Mouse (Mus musculus) liver, embryonic 14.5 days (tissue): Measurements from ENCODE around the gene Tssk4. TPM values are rescaled to one million over a fixed set of nuclear protein-coding genes. Genes with fewer than 3 reads are reported as not detected.

Source experiments
- ATAC-seq: fragments of 200-750 bp; cut with Nextera tagmentation; 2 replicates; pipeline ENCODE4 v1.8.0; 2017; ENCODE audit warnings: moderate number of reproducible peaks, mild to moderate bottlenecking, moderate library complexity; ENCODE audit not compliant: insufficient read depth
- DNase-seq, 3 experiments: peaks; one replicate each; pipeline ENCODE4 v3.0.0-alpha.2; 2012 to 2013; ENCODE audit warnings: low read depth in 3 of 3, low spot score in 3 of 3
- H3K27ac ChIP-seq: fragments of 300-500 bp; sonication (generic); 2 replicates; pipeline ENCODE4 v1.5.1; 2014; ENCODE audit warnings: moderate library complexity, mild to moderate bottlenecking, control low read depth, inconsistent platforms
- H3K27me3 ChIP-seq: fragments of 300-500 bp; sonication (generic); 2 replicates; pipeline ENCODE4 v1.6.1; 2014; ENCODE audit warnings: mild to moderate bottlenecking, low read length, moderate library complexity; ENCODE audit not compliant: control insufficient read depth, insufficient read depth
- H3K36me3 ChIP-seq: fragments of 300-500 bp; sonication (generic); replicated peaks from 2 replicates; pipeline ENCODE4 v1.6.1; 2014; ENCODE audit warnings: low read depth; ENCODE audit not compliant: control insufficient read depth, insufficient read depth
- H3K4me1 ChIP-seq, 2 experiments: fragments of 200-500 bp in 1 of 2; fragments of 300-500 bp in 1 of 2; sonication (generic) in 1 of 2; replicated peaks; 2 replicates each; pipeline ENCODE4 v1.6.1; 2012 to 2014; ENCODE audit warnings: antibody characterized with exemption in 1 of 2, inconsistent platforms in 1 of 2, low read length in 1 of 2; ENCODE audit not compliant: control insufficient read depth in 2 of 2, insufficient read depth in 2 of 2
- H3K4me2 ChIP-seq: fragments of 300-500 bp; sonication (generic); 2 replicates; pipeline ENCODE4 v1.6.1; 2014; ENCODE audit warnings: low read depth, mild to moderate bottlenecking, control low read depth, moderate library complexity
- H3K4me3 ChIP-seq, 2 experiments: fragments of 200-500 bp in 1 of 2; fragments of 300-500 bp in 1 of 2; sonication (generic) in 1 of 2; 2 replicates each; pipeline ENCODE4 v1.5.1; 2012 to 2014; ENCODE audit warnings: low read depth in 2 of 2, low read length in 2 of 2, mild to moderate bottlenecking in 2 of 2, control low read depth in 1 of 2, inconsistent platforms in 1 of 2, moderate library complexity in 1 of 2; ENCODE audit not compliant: insufficient read depth in 1 of 2
- H3K9ac ChIP-seq: fragments of 300-500 bp; sonication (generic); replicated peaks from 2 replicates; pipeline ENCODE4 v1.6.1; 2014; ENCODE audit warnings: mild to moderate bottlenecking, control low read depth, moderate library complexity
- H3K9me3 ChIP-seq: fragments of 300-500 bp; sonication (generic); 2 replicates; pipeline ENCODE4 v1.6.1; 2016; ENCODE audit warnings: low read length, mixed read lengths; ENCODE audit not compliant: control insufficient read depth
- CTCF ChIP-seq: IDR thresholded peaks from 2 replicates; pipeline ENCODE4 v1.5.1; 2016; ENCODE audit warnings: antibody characterized with exemption, low read depth, control low read depth
- EP300 ChIP-seq: IDR thresholded peaks from 2 replicates; pipeline ENCODE4 v1.6.1; 2016; ENCODE audit warnings: antibody characterized with exemption, low read depth
- WGBS: fragments of 180-500 bp; shearing (Covaris S2); extraction: QIAGEN DNeasy Blood & Tissue Kit; methylation state at CpG from one replicate; pipeline ENCODE4 v1.1.7; 2014; ENCODE audit not compliant: insufficient replicate concordance; 5-methylcytosine and 5-hydroxymethylcytosine counted together
- polyA plus RNA-seq, 2 experiments: library from polyadenylated mRNA; depleted of rRNA in 1 of 2; stranded (reverse) in 1 of 2; unstranded in 1 of 2; fragments of >200 nt; fragmentation: Nextera tagmentation in 1 of 2; extraction: Ambion mirVana in 1 of 2; gene quantifications; 2 replicates each; pipeline versions ENCODE4 v1.2.1 to v1.2.3; 2012 to 2014

Gene Tssk4
- polyA plus RNA-seq, 2 experiments: 0.19 to 0.39 TPM

DNA sequence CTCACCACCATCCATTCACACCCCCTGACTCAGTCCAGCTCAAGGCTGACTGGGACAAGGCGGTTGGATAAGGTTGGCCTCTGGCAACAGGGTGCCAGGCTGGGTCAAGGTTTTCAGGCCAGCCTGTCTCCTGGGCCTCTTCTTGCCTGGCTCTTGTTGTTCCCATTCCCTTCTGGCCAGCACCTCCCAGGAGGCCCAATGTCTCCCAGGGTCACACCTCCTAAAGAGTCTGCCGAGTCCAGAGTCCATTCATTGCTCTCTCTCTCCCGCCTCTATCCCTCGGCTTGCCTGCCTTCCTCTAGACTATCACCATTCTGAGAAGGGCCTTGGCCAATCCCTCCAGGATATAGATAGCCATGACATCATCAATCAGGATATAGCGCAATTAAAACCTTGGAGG is 8.0 kb downstream of the Tssk4 start:
- H3K9ac ChIP-seq: no peak overlapping the region
- DNase-seq (no peak), ATAC-seq (no peak)
- peaks cover 8 to 9% of the 10 kb centered on the region in 2 experiments; a peak in 3 of 4 replicates for H3K4me1 ChIP-seq
- TF ChIP-seq CTCF (no peak), EP300 (no peak)
- no peaks in the 10 kb centered on the region for H3K9me3 ChIP-seq
- H3K27ac ChIP-seq: no peak overlapping the region
- H3K36me3 ChIP-seq: peaks cover 6% of the 10 kb centered on the region
- H3K4me2 ChIP-seq: no peak overlapping the region
- H3K27me3 ChIP-seq: no peaks in the 10 kb centered on the region
- no peak overlapping the region for H3K4me3 ChIP-seq
- 83% methylated on average over 5 of the region's 5 CpGs for WGBS

DNA sequence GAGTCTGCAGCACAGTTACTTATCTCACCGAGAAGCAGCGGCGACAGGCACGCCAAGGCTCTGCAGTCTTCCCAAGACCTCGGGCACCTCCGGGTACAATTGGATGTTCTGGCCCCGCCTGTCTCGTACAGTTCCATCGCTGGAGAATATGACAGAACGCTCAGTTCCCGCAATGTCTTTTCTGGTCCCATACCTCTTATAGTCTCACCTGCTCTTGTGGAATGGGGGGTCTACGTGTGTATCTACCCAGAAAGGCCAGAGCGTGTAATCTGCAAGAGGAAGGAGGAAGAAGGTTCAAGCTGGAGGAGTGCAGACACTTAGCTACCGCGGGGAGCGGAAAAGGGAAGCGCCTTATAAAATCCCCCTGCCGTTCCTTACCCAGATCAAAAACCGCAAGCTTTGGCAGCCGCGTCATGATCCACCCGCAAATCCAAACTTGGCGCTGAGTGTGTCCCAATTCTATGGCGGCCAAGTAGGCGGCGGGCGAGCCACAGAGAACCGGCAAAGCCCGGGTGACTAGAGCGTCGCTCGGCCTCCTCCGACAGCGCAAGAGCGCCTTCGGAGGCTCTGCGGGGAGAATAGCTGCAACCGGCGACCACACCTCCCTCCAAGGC is 10.1 kb downstream of the Tssk4 start, which contains the start of gene Mdp1:
Gene Mdp1, minus strand, starts transcription at position 549 of the 614 bp plus-strand sequence.
- peak; percentile 80 for TF ChIP-seq CTCF
- TF ChIP-seq EP300: no peak
- H3K27ac ChIP-seq: peak within 1 kb of the TSS; percentile 38
- no peaks in the 10 kb centered on the region for H3K9me3 ChIP-seq
- H3K4me1 ChIP-seq: peaks cover 8 to 9% of the 10 kb centered on the region in 2 experiments; a peak in 3 of 4 replicates
- peak within 1 kb of the TSS; percentile 74 for H3K9ac ChIP-seq
- under 1% methylated on average over 39 of the region's 39 CpGs for whole genome bisulfite sequencing
- H3K4me2 ChIP-seq: peak within 1 kb of the TSS; percentile 69
- ATAC-seq (peak; percentile 95), DNase-seq (peak; percentile 73 to 83 (median 74))
- no peaks in the 10 kb centered on the region for H3K27me3 ChIP-seq
- H3K36me3 ChIP-seq: peaks cover 17% of the 10 kb centered on the region
- peak within 1 kb of the TSS; percentile 70 to 88 for H3K4me3 ChIP-seq

DNA sequence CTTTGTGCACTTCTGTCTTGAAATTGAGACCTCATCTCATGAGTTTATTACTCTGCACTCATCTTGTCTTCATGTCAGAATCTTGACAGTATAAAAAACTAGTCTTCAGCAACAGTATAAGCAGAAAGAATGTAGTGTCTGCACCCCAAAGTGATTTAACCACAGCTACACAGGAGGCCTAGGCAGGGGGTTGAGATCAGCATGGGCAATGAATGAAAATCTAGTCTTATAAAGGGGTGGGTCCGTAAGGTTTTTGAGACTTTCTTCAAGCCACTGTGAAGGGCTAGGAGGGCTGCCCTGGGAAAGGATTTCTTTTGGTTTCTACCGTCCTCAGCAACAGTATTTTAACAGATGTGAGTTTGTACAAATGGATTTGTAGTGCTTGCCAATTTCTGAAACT is 10.7 kb downstream of the Tssk4 start:
- H3K27ac ChIP-seq: no peak overlapping the region
- H3K36me3 ChIP-seq: peaks cover 17% of the 10 kb centered on the region
- H3K4me3 ChIP-seq: peak overlapping the region in 1 of 2 experiments; percentile 70; a peak in 3 of 4 replicates
- 47% methylated on average over 2 of the region's 2 CpGs for WGBS
- ATAC-seq: no peak
- H3K27me3 ChIP-seq: no peaks in the 10 kb centered on the region
- no peak for TF ChIP-seq EP300
- no peak for TF ChIP-seq CTCF
- H3K4me2 ChIP-seq: peak overlapping the region; percentile 69
- H3K4me1 ChIP-seq: peaks cover 8 to 9% of the 10 kb centered on the region in 2 experiments; a peak in 3 of 4 replicates
- no peak for DNase-seq
- no peaks in the 10 kb centered on the region for H3K9me3 ChIP-seq
- H3K9ac ChIP-seq: peak overlapping the region; percentile 74; the same call in 1 of the 2 replicates

DNA sequence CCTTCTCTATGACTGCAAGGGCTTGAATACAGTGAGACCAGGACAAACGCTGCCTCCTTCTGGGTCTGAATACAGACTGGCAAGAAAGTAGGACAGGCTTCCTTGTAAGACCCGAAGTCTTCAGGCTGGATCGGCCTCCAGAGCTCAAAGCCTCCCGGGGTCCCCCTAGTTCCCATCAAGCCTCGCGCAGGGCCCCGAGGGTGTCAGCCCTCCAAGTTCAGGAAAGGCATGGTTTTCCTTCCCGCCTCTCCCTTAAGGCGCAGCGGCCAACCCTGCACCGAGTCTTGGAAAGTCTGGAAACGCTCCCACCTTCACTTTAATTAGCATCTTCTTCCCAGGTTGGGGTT is 21.5 kb downstream of the Tssk4 start:
- TF ChIP-seq EP300 (no peak), CTCF (no peak)
- peak overlapping the region; percentile 95 for H3K4me2 ChIP-seq
- H3K4me3 ChIP-seq: peak overlapping the region; percentile 90 to 99
- H3K36me3 ChIP-seq: peaks cover 16% of the 10 kb centered on the region
- H3K4me1 ChIP-seq: peaks cover 3 to 4% of the 10 kb centered on the region in 2 experiments; a peak in 2 of 4 replicates
- no peaks in the 10 kb centered on the region for H3K9me3 ChIP-seq
- H3K27me3 ChIP-seq: no peaks in the 10 kb centered on the region
- DNase-seq (no peak), ATAC-seq (peak; percentile 17; the same call in 1 of the 2 replicates)
- peak overlapping the region; percentile 90 for H3K9ac ChIP-seq
- WGBS: 0% methylated on average over 12 of the region's 12 CpGs
- peak overlapping the region; percentile 90 for H3K27ac ChIP-seq
